21 mouse cellular contexts compared by ENCODE assay signal in genomic region chr15:77031271-77031670, GRCm38 (mm10). TPM values are rescaled to one million over a fixed set of nuclear protein-coding genes. Genes with fewer than 3 reads are reported as not detected.
DNase-seq lines count a peak whose midpoint lies in the region; ATAC-seq and TF ChIP-seq lines count a peak whose summit lies in the region.
"Had no signal": no experiment of that assay in that cellular context is flagged by ENCODE, and none has a peak within 500 bp of the region (broad histone marks: within the 10 kb centered on the region; RNA-seq: fewer than 3 reads in every experiment).

No protein-coding gene starts in this region.

- no peak overlapping the region for H3K4me2 ChIP-seq in heart, embryonic 12.5 days
- H3K4me2 ChIP-seq in heart, embryonic 16.5 days (ENCODE audit: low read depth, low read length): no peak overlapping the region
- H3K4me2 ChIP-seq in limb, embryonic 13.5 days (replicated peaks): no peak overlapping the region
- H3K4me2 ChIP-seq: forebrain, embryonic 15.5 days; hindbrain, embryonic 14.5 days; intestine, embryonic 15.5 days had no signal

- H3K36me3 ChIP-seq in heart, embryonic 12.5 days: no peaks in the 10 kb centered on the region
- H3K36me3 ChIP-seq in heart, embryonic 16.5 days (ENCODE audit: control insufficient read depth, insufficient read depth): no peaks in the 10 kb centered on the region
- no peaks in the 10 kb centered on the region for H3K36me3 ChIP-seq in heart, adult 2 months (ENCODE audit: control insufficient read depth, insufficient read depth, low read length)
- H3K36me3 ChIP-seq in limb, embryonic 13.5 days: no peaks in the 10 kb centered on the region
- H3K36me3 ChIP-seq: forebrain, embryonic 15.5 days; G1E; hindbrain, embryonic 10.5 days; intestine, embryonic 15.5 days had no signal

- no peak for DNase-seq in heart, adult 9 months (ENCODE audit: low spot score in 2 of 2)
- DNase-seq in heart, adult 2 months: no peak
- peak; percentile 13 for DNase-seq in brain, adult 2 months (ENCODE audit: low read depth, low spot score)
- no peak for DNase-seq in lung, postnatal 4 days
- DNase-seq: adrenal gland, postnatal 14 days; cerebellum, adult 18-20 months; cerebellum, adult 9-11 months; cerebellum, postnatal 36 days; gastrocnemius, postnatal 10 days; kidney, adult 18-20 months had no signal

- no peak for TF ChIP-seq EP300 in heart, adult 2 months (IDR thresholded peaks at IDR 0.05; ENCODE audit: insufficient read depth, low read depth, low read length)

- H3K9ac ChIP-seq in heart, embryonic 12.5 days: peak overlapping the region; percentile 32; the same call in 1 of the 2 replicates
- H3K9ac ChIP-seq in heart, embryonic 16.5 days (ENCODE audit: low read length): peak overlapping the region; percentile 42; the same call in 1 of the 2 replicates
- H3K9ac ChIP-seq in heart, adult 2 months (ENCODE audit: low read depth, low read length): no peak overlapping the region
- H3K9ac ChIP-seq in limb, embryonic 13.5 days: no peak overlapping the region
- H3K9ac ChIP-seq: forebrain, embryonic 15.5 days; hindbrain, embryonic 14.5 days; intestine, embryonic 15.5 days had no signal

- no peak overlapping the region for H3K4me3 ChIP-seq in heart, embryonic 12.5 days
- no peak overlapping the region for H3K4me3 ChIP-seq in heart, embryonic 16.5 days (ENCODE audit: low read length)
- no peak overlapping the region for H3K4me3 ChIP-seq in heart, adult 2 months
- no peak overlapping the region for H3K4me3 ChIP-seq in limb, embryonic 13.5 days
- H3K4me3 ChIP-seq: forebrain, embryonic 15.5 days; hindbrain, embryonic 10.5 days; intestine, embryonic 15.5 days had no signal

- no peaks in the 10 kb centered on the region for H3K79me2 ChIP-seq in heart, adult 2 months (replicated peaks; ENCODE audit: control insufficient read depth, insufficient read depth, low read length)

- H3K27ac ChIP-seq in heart, embryonic 12.5 days (ENCODE audit: poor library complexity, severe bottlenecking): peak overlapping the region; percentile 47
- no peak overlapping the region for H3K27ac ChIP-seq in heart, embryonic 16.5 days (ENCODE audit: low read length)
- no peak overlapping the region for H3K27ac ChIP-seq in heart, adult 2 months
- 0 out of 2 replicates have a peak overlapping the region, but pooled peaks have one; percentile 15 for H3K27ac ChIP-seq in limb, embryonic 13.5 days
- H3K27ac ChIP-seq: forebrain, embryonic 15.5 days; hindbrain, embryonic 10.5 days; hindbrain, embryonic 14.5 days; intestine, embryonic 15.5 days had no signal

- no peaks in the 10 kb centered on the region for H3K27me3 ChIP-seq in heart, embryonic 12.5 days (replicated peaks)
- H3K27me3 ChIP-seq in heart, embryonic 16.5 days (ENCODE audit: control insufficient read depth, insufficient read depth, low read length): no peaks in the 10 kb centered on the region
- H3K27me3 ChIP-seq in heart, adult 2 months (ENCODE audit: control insufficient read depth, insufficient read depth, low read length): no peaks in the 10 kb centered on the region
- no peaks in the 10 kb centered on the region for H3K27me3 ChIP-seq in limb, embryonic 13.5 days
- H3K27me3 ChIP-seq: forebrain, embryonic 15.5 days; intestine, embryonic 15.5 days had no signal

- TF ChIP-seq POLR2A in heart, adult 2 months (IDR thresholded peaks at IDR 0.05; ENCODE audit: insufficient read depth, low read depth, low read length): no peak

- no peaks in the 10 kb centered on the region for H3K9me3 ChIP-seq in heart, embryonic 12.5 days (replicated peaks)
- H3K9me3 ChIP-seq in heart, embryonic 16.5 days (replicated peaks; ENCODE audit: control insufficient read depth, low read length): no peaks in the 10 kb centered on the region
- H3K9me3 ChIP-seq in limb, embryonic 13.5 days: no peaks in the 10 kb centered on the region
- H3K9me3 ChIP-seq: forebrain, embryonic 15.5 days; G1E; hindbrain, embryonic 10.5 days; intestine, embryonic 15.5 days had no signal

- intact Hi-C loops in heart, adult 2 months (cut with DNase I): no loop called here

- 57% methylated on average over 3 of the region's 3 CpGs for WGBS in heart, embryonic 12.5 days
- 60% methylated on average over 3 of the region's 3 CpGs for WGBS in heart, embryonic 16.5 days
- 81% methylated on average over 3 of the region's 3 CpGs for WGBS in heart, adult 2 months
- 34% methylated on average over 3 of the region's 3 CpGs for WGBS in limb, embryonic 13.5 days

- TF ChIP-seq CTCF in heart, adult 2 months (IDR thresholded peaks at IDR 0.05): no peak

- H3K4me1 ChIP-seq in heart, embryonic 12.5 days (replicated peaks): peaks cover 54% of the 10 kb centered on the region
- peaks cover 45% of the 10 kb centered on the region for H3K4me1 ChIP-seq in heart, embryonic 16.5 days (ENCODE audit: control insufficient read depth, insufficient read depth, low read length)
- peaks cover 11% of the 10 kb centered on the region for H3K4me1 ChIP-seq in heart, adult 2 months (ENCODE audit: control insufficient read depth, insufficient read depth, low read length)
- H3K4me1 ChIP-seq in limb, embryonic 13.5 days: peaks cover 38% of the 10 kb centered on the region

- ATAC-seq in heart, embryonic 12.5 days (ENCODE audit: insufficient number of reproducible peaks, low FRiP score): no peak
- no peak for ATAC-seq in heart, embryonic 16.5 days (replicated peaks; ENCODE audit: extremely low read depth, insufficient read depth, low FRiP score)
- ATAC-seq in limb, embryonic 13.5 days (ENCODE audit: low FRiP score, low read depth): no peak
- ATAC-seq in CD4-positive, CD25-positive, alpha-beta regulatory T cell, adult 4 months: no peak
- ATAC-seq: activated CD4-positive, CD25-positive, alpha-beta regulatory T cell, adult 4 months; forebrain, embryonic 15.5 days; intestine, embryonic 15.5 days had no signal

RNA-seq across cellular contexts. Expression of gene Apol6, which starts 13.3 kb away (rescaled TPM):
- polyA plus RNA-seq in heart, embryonic 12.5 days (2016; fragmentation: Nextera tagmentation; extraction: Ambion mirVana): 0.36 TPM in 1 of 2 replicates, not detected in the other
- 0.11 and 0.30 TPM in 2 replicates for polyA plus RNA-seq in heart, embryonic 16.5 days (2015; fragmentation: Nextera tagmentation; extraction: Ambion mirVana)
- under 1 TPM; 0.47 to 0.89 TPM for total RNA-seq in heart, adult 2 months (2021)
- 3.3 and 8.0 TPM in 2 replicates for polyA plus RNA-seq in heart, adult 2 months (2012; rRNA removed)
- 0.10 TPM in 1 of 2 replicates, not detected in the other for polyA plus RNA-seq in limb, embryonic 13.5 days (2015; fragmentation: Nextera tagmentation; extraction: Ambion mirVana)
- not detected for polyA plus RNA-seq in CD4-positive, CD25-positive, alpha-beta regulatory T cell, adult 4 months (2017; shearing (Covaris generic))
- polyA plus RNA-seq: activated CD4-positive, CD25-positive, alpha-beta regulatory T cell, adult 4 months; forebrain, embryonic 11.5 days; forebrain, embryonic 15.5 days; G1E; hindbrain, embryonic 10.5 days; hindbrain, embryonic 14.5 days had no signal

RNA-seq across cellular contexts. Expression of gene Mb, which starts 19.2 kb away (rescaled TPM):
- 209 and 214 TPM in 2 replicates for polyA plus RNA-seq in heart, embryonic 12.5 days (2016; fragmentation: Nextera tagmentation; extraction: Ambion mirVana)
- polyA plus RNA-seq in heart, embryonic 16.5 days (2015; fragmentation: Nextera tagmentation; extraction: Ambion mirVana): 977 and 1,096 TPM in 2 replicates
- over 10,000 TPM; 17,740 to 20,311 TPM for total RNA-seq in heart, adult 2 months (2021)
- polyA plus RNA-seq in heart, adult 2 months (2012; rRNA removed): 16,399 and 21,043 TPM in 2 replicates
- 10.1 and 13.6 TPM in 2 replicates for polyA plus RNA-seq in limb, embryonic 13.5 days (2015; fragmentation: Nextera tagmentation; extraction: Ambion mirVana)
- polyA plus RNA-seq in CD4-positive, CD25-positive, alpha-beta regulatory T cell, adult 4 months (2017; shearing (Covaris generic)): not detected
- total RNA-seq: G1E had no signal
- polyA plus RNA-seq: activated CD4-positive, CD25-positive, alpha-beta regulatory T cell, adult 4 months; forebrain, embryonic 11.5 days; forebrain, embryonic 15.5 days; G1E had no signal

Comparison
In these comparisons a context has a peak if more than half of its experiments do, and no peak if none do; other contexts are left out.
1. H3K27ac ChIP-seq: peak in heart, embryonic 12.5 days (single experiment) and limb, embryonic 13.5 days (single experiment); none in heart, embryonic 16.5 days (single experiment) and heart, adult 2 months (single experiment).
2. H3K9ac ChIP-seq: peak in heart, embryonic 12.5 days (single experiment) and heart, embryonic 16.5 days (single experiment); none in heart, adult 2 months (single experiment) and limb, embryonic 13.5 days (single experiment).
3. RNA of gene Mb, which starts 19.2 kb away (polyA plus RNA-seq): 16,399 to 21,043 TPM in heart, adult 2 months; 977 to 1,096 TPM in heart, embryonic 16.5 days, 209 to 214 TPM in heart, embryonic 12.5 days, 10.1 to 13.6 TPM in limb, embryonic 13.5 days and not detected in CD4-positive, CD25-positive, alpha-beta regulatory T cell, adult 4 months; every median in the first group is over 10 times any median in the second.